Mouse (Mus musculus) testis, adult 2 months (tissue): ENCODE measurements at regions not wholly inside any gene's neighbourhood (a gene's known extent, or its start where the extent isn't known, plus 50 kb on each side); places are given as distances from the start of the nearest gene placed in this dataset.

Experiments
- H3K27ac ChIP-seq: fragments of 200-500 bp; 2 replicates; pipeline ENCODE4 v1.5.1; 2012; ENCODE audit warnings: low read depth, low read length; ENCODE audit not compliant: control insufficient read depth, insufficient read depth
- H3K27me3 ChIP-seq: fragments of 200-500 bp; 2 replicates; pipeline ENCODE4 v1.6.1; 2012; ENCODE audit warnings: mild to moderate bottlenecking, low read length, moderate library complexity; ENCODE audit not compliant: control insufficient read depth, insufficient read depth
- H3K36me3 ChIP-seq: fragments of 200-500 bp; 2 replicates; pipeline ENCODE4 v1.6.1; 2012; ENCODE audit warnings: mild to moderate bottlenecking, low read length; ENCODE audit not compliant: control insufficient read depth, insufficient read depth
- H3K4me1 ChIP-seq: fragments of 200-500 bp; 2 replicates; pipeline ENCODE4 v1.6.1; 2012; ENCODE audit warnings: low read length; ENCODE audit not compliant: control insufficient read depth, insufficient read depth
- H3K4me3 ChIP-seq: fragments of 200-500 bp; 2 replicates; pipeline ENCODE4 v1.5.1; 2012; ENCODE audit warnings: low read depth, mild to moderate bottlenecking, low read length, moderate library complexity, mixed read lengths; ENCODE audit not compliant: control insufficient read depth
- CTCF ChIP-seq: fragments of 200-500 bp; IDR thresholded peaks from 2 replicates; pipeline ENCODE4 v1.5.1; 2012; ENCODE audit warnings: low read depth, mild to moderate bottlenecking, inconsistent platforms, low read length, moderate library complexity; ENCODE audit not compliant: control insufficient read depth, insufficient read depth, insufficient replicate concordance
- POLR2A ChIP-seq: fragments of 200-500 bp; IDR thresholded peaks from 2 replicates; pipeline ENCODE4 v1.6.1; 2012; ENCODE audit warnings: low read depth, mild to moderate bottlenecking, inconsistent platforms, low read length, moderate library complexity; ENCODE audit not compliant: control insufficient read depth

GRCm38 (mm10) chr11:22694829-22695228 lies 165.9 kb downstream of the B3gnt2 start:
- Histone ChIP-seq H3K36me3 (no peaks in the 10 kb centered on the region), H3K27me3 (no peaks in the 10 kb centered on the region), H3K4me1 (no peaks in the 10 kb centered on the region; the same call in 1 of the 2 replicates), H3K4me3 (no peak overlapping the region), H3K27ac (no peak overlapping the region)
- no peak for TF ChIP-seq CTCF
- no peak for TF ChIP-seq POLR2A

- Histone ChIP-seq H3K4me3 (no peak overlapping the region), H3K36me3 (no peaks in the 10 kb centered on the region), H3K4me1 (no peaks in the 10 kb centered on the region; the same call in 1 of the 2 replicates), H3K27ac (no peak overlapping the region), H3K27me3 (no peaks in the 10 kb centered on the region)
- TF ChIP-seq POLR2A (no peak), CTCF (no peak)
Measured at GRCm38 (mm10) chr11:22695237-22695636, 165.5 kb downstream of the B3gnt2 start.

GRCm38 (mm10) chr11:22698057-22698941 lies 162.5 kb downstream of the B3gnt2 start:
- Histone ChIP-seq H3K4me1 (no peaks in the 10 kb centered on the region; the same call in 1 of the 2 replicates), H3K27me3 (no peaks in the 10 kb centered on the region), H3K27ac (no peak overlapping the region), H3K36me3 (no peaks in the 10 kb centered on the region), H3K4me3 (no peak overlapping the region)
- no peak for TF ChIP-seq CTCF
- no peak for TF ChIP-seq POLR2A

- Histone ChIP-seq H3K27me3 (no peaks in the 10 kb centered on the region), H3K4me1 (no peaks in the 10 kb centered on the region), H3K4me3 (no peak overlapping the region), H3K36me3 (no peaks in the 10 kb centered on the region), H3K27ac (no peak overlapping the region)
- TF ChIP-seq CTCF, result no peak
- TF ChIP-seq POLR2A, result no peak
Measured at GRCm38 (mm10) chr11:22706082-22706481, 154.7 kb downstream of the B3gnt2 start.
